Mouse (Mus musculus) stomach, embryonic 14.5 days (tissue): ENCODE results near the gene Trim38. TPM values are rescaled to one million over a fixed set of nuclear protein-coding genes. Genes with fewer than 3 reads are reported as not detected.

Experiments used
- ATAC-seq: fragments of 200-750 bp; cut with Nextera tagmentation; 2 replicates; pipeline ENCODE4 v1.8.0; 2017; ENCODE audit warnings: low read depth, moderate TSS enrichment; ENCODE audit not compliant: insufficient number of reproducible peaks, insufficient read depth, low FRiP score
- H3K27ac ChIP-seq: fragments of 300-500 bp; sonication (generic); 2 replicates; pipeline ENCODE4 v1.5.1; 2014; ENCODE audit warnings: mild to moderate bottlenecking, low read length, moderate library complexity, mixed read lengths
- H3K27me3 ChIP-seq: fragments of 300-500 bp; sonication (generic); 2 replicates; pipeline ENCODE4 v1.6.1; 2014; ENCODE audit warnings: low read length, control low read depth, mixed read lengths; ENCODE audit not compliant: control insufficient read depth, insufficient read depth
- H3K36me3 ChIP-seq: fragments of 300-500 bp; sonication (generic); 2 replicates; pipeline ENCODE4 v1.6.1; 2014; ENCODE audit warnings: mild to moderate bottlenecking, control low read depth, low read length, moderate library complexity, mixed read lengths; ENCODE audit not compliant: control insufficient read depth, insufficient read depth
- H3K4me1 ChIP-seq: fragments of 300-500 bp; sonication (generic); 2 replicates; pipeline ENCODE4 v1.6.1; 2014; ENCODE audit warnings: low read length, control low read depth, mixed read lengths; ENCODE audit not compliant: control insufficient read depth, insufficient read depth
- H3K4me2 ChIP-seq: fragments of 300-500 bp; sonication (generic); replicated peaks from 2 replicates; pipeline ENCODE4 v1.6.1; 2014; ENCODE audit warnings: low read depth, low read length, control low read depth
- H3K4me3 ChIP-seq: fragments of 300-500 bp; sonication (generic); 2 replicates; pipeline ENCODE4 v1.5.1; 2014; ENCODE audit warnings: low read depth, low read length, control low read depth
- H3K9ac ChIP-seq: fragments of 300-500 bp; sonication (generic); replicated peaks from 2 replicates; pipeline ENCODE4 v1.6.1; 2014; ENCODE audit warnings: low read depth, mild to moderate bottlenecking, control low read depth, low read length, moderate library complexity, mixed read lengths
- H3K9me3 ChIP-seq: fragments of 300-500 bp; sonication (generic); 2 replicates; pipeline ENCODE4 v1.6.1; 2016; ENCODE audit warnings: low read depth, low read length, control low read depth; ENCODE audit not compliant: control insufficient read depth
- WGBS: fragments of 180-500 bp; shearing (Covaris S2); extraction: QIAGEN DNeasy Blood & Tissue Kit; methylation state at CpG from one replicate; pipeline ENCODE4 v1.1.7; 2014; 5-methylcytosine and 5-hydroxymethylcytosine counted together
- polyA plus RNA-seq: library from polyadenylated mRNA; unstranded; fragments of >200 nt; fragmentation: Nextera tagmentation; extraction: Ambion mirVana; gene quantifications from 2 replicates; pipeline ENCODE4 v1.2.1, GENCODE M21; 2014

Gene Trim38
- polyA plus RNA-seq, 1 experiment from 2014 or later = not detected

- ATAC-seq = no peak
- Histone ChIP-seq H3K36me3 (no peaks in the 10 kb centered on the region), H3K4me1 (peaks cover 11% of the 10 kb centered on the region), H3K27me3 (no peaks in the 10 kb centered on the region), H3K4me3 (peak overlapping the region; percentile 50), H3K9ac (peak overlapping the region; percentile 55), H3K9me3 (no peaks in the 10 kb centered on the region), H3K4me2 (peak overlapping the region; percentile 67), H3K27ac (peak overlapping the region; percentile 98)
- WGBS = under 1% methylated on average over 10 of the region's 10 CpGs
Observed at GRCm38 (mm10) chr13:23763242-23763585, 6.5 kb upstream of the Trim38 start.

GRCm38 (mm10) chr13:23763586-23764323 lies 6.0 kb upstream of the Trim38 start, which contains the start of gene Hist1h1a:
Gene Hist1h1a, plus strand, starts transcription at chr13:23763666.
- no peaks in the 10 kb centered on the region for H3K9me3 ChIP-seq
- peak; percentile 74 for ATAC-seq

GRCm38 (mm10) chr13:23764324-23765171 lies 5.2 kb upstream of the Trim38 start:
- WGBS = 34% methylated on average over 12 of the region's 12 CpGs
- no peak for ATAC-seq
- no peaks in the 10 kb centered on the region for H3K9me3 ChIP-seq

More at GRCm38 (mm10) chr13:23763586-23764323, 6.0 kb upstream of the Trim38 start, which contains the start of gene Hist1h1a:
- Histone ChIP-seq H3K27me3 (no peaks in the 10 kb centered on the region), H3K4me3 (peak within 1 kb of the TSS; percentile 50), H3K4me2 (peak within 1 kb of the TSS; percentile 67), H3K36me3 (no peaks in the 10 kb centered on the region), H3K4me1 (peaks cover 11% of the 10 kb centered on the region), H3K9ac (peak within 1 kb of the TSS; percentile 55), H3K27ac (peak within 1 kb of the TSS; percentile 98)
- WGBS = 3% methylated on average over 34 of the region's 34 CpGs

GRCm38 (mm10) chr13:23765172-23765513 lies 4.6 kb upstream of the Trim38 start:
- no peak overlapping the region for H3K27ac ChIP-seq
- H3K4me2 ChIP-seq = no peak overlapping the region

More at GRCm38 (mm10) chr13:23764324-23765171, 5.2 kb upstream of the Trim38 start:
- peak overlapping the region; percentile 55 for H3K9ac ChIP-seq
- peak overlapping the region; percentile 50 for H3K4me3 ChIP-seq
- H3K27me3 ChIP-seq = no peaks in the 10 kb centered on the region
- H3K27ac ChIP-seq = peak overlapping the region; percentile 98
- peaks cover 11% of the 10 kb centered on the region for H3K4me1 ChIP-seq
- peak overlapping the region; percentile 67 for H3K4me2 ChIP-seq
- no peaks in the 10 kb centered on the region for H3K36me3 ChIP-seq

GRCm38 (mm10) chr13:23766772-23767171 lies 2.9 kb upstream of the Trim38 start:
- H3K27ac ChIP-seq = no peak overlapping the region
- H3K9me3 ChIP-seq = no peaks in the 10 kb centered on the region
- no peaks in the 10 kb centered on the region for H3K36me3 ChIP-seq
- H3K4me2 ChIP-seq = no peak overlapping the region
- peaks cover 6% of the 10 kb centered on the region; the same call in 1 of the 2 replicates for H3K4me1 ChIP-seq
- no peak overlapping the region for H3K4me3 ChIP-seq
- no peak overlapping the region for H3K9ac ChIP-seq
- no peaks in the 10 kb centered on the region for H3K27me3 ChIP-seq
- no peak for ATAC-seq

More at GRCm38 (mm10) chr13:23765172-23765513, 4.6 kb upstream of the Trim38 start:
- H3K4me3 ChIP-seq = no peak overlapping the region
- H3K27me3 ChIP-seq = no peaks in the 10 kb centered on the region
- ATAC-seq = no peak
- no peaks in the 10 kb centered on the region for H3K36me3 ChIP-seq
- H3K9me3 ChIP-seq = no peaks in the 10 kb centered on the region
- WGBS = 66% methylated on average over 1 of the region's 1 CpGs
- H3K4me1 ChIP-seq = peaks cover 9% of the 10 kb centered on the region
- no peak overlapping the region for H3K9ac ChIP-seq

GRCm38 (mm10) chr13:23768834-23769397 lies 797 bp upstream of the Trim38 start:
- H3K27ac ChIP-seq = no peak overlapping the region
- WGBS = 58% methylated on average over 5 of the region's 5 CpGs
- no peaks in the 10 kb centered on the region for H3K36me3 ChIP-seq
- H3K27me3 ChIP-seq = no peaks in the 10 kb centered on the region
- H3K9ac ChIP-seq = no peak overlapping the region
- no peak for ATAC-seq
- no peak overlapping the region for H3K4me3 ChIP-seq
- H3K4me2 ChIP-seq = no peak overlapping the region
- H3K4me1 ChIP-seq = peaks cover 6% of the 10 kb centered on the region; the same call in 1 of the 2 replicates
- H3K9me3 ChIP-seq = no peaks in the 10 kb centered on the region

GRCm38 (mm10) chr13:23772561-23773313 lies 3.0 kb downstream of the Trim38 start:
- H3K9me3 ChIP-seq = no peaks in the 10 kb centered on the region
- 22% methylated on average over 21 of the region's 21 CpGs for WGBS
- H3K9ac ChIP-seq = no peak overlapping the region
- no peaks in the 10 kb centered on the region for H3K36me3 ChIP-seq
- ATAC-seq = peak; percentile 95
- H3K4me2 ChIP-seq = peak overlapping the region; percentile 29
- H3K27ac ChIP-seq = no peak overlapping the region
- H3K4me1 ChIP-seq = no peaks in the 10 kb centered on the region
- H3K4me3 ChIP-seq = no peak overlapping the region
- no peaks in the 10 kb centered on the region for H3K27me3 ChIP-seq

- no peak overlapping the region for H3K4me3 ChIP-seq
- 93% methylated on average over 7 of the region's 7 CpGs for WGBS
- H3K27ac ChIP-seq = no peak overlapping the region
- H3K27me3 ChIP-seq = no peaks in the 10 kb centered on the region
- ATAC-seq = no peak
- no peak overlapping the region for H3K9ac ChIP-seq
- no peaks in the 10 kb centered on the region for H3K4me1 ChIP-seq
- no peaks in the 10 kb centered on the region for H3K36me3 ChIP-seq
- H3K4me2 ChIP-seq = no peak overlapping the region
- H3K9me3 ChIP-seq = no peaks in the 10 kb centered on the region
Observed at GRCm38 (mm10) chr13:23778339-23778738, 8.6 kb downstream of the Trim38 start.
